Mouse (Mus musculus) neural tube, embryonic 12.5 days (tissue): Measurements from ENCODE around the gene Cwc25. TPM values are rescaled to one million over a fixed set of nuclear protein-coding genes. Genes with fewer than 3 reads are reported as not detected.
A peak's percentile ranks its signal among the peaks of the same experiment; 100 is the strongest.

ENCODE experiments used
- ATAC-seq: fragments of 200-750 bp; cut with Nextera tagmentation; 2 replicates; pipeline ENCODE4 v1.8.0; 2017; ENCODE audit warnings: low read depth, mild to moderate bottlenecking, moderate TSS enrichment, moderate library complexity; ENCODE audit not compliant: low FRiP score
- H3K27ac ChIP-seq: fragments of 300-500 bp; sonication (generic); 2 replicates; pipeline ENCODE4 v1.5.1; 2016
- H3K27me3 ChIP-seq: fragments of 300-500 bp; sonication (generic); replicated peaks from 2 replicates; pipeline ENCODE4 v1.6.1; 2016; ENCODE audit warnings: mild to moderate bottlenecking
- H3K36me3 ChIP-seq: fragments of 300-500 bp; sonication (generic); 2 replicates; pipeline ENCODE4 v1.6.1; 2016; ENCODE audit warnings: mild to moderate bottlenecking
- H3K4me1 ChIP-seq: fragments of 300-500 bp; sonication (generic); 2 replicates; pipeline ENCODE4 v1.6.1; 2016
- H3K4me2 ChIP-seq: fragments of 300-500 bp; sonication (generic); replicated peaks from 2 replicates; pipeline ENCODE4 v1.6.1; 2016; ENCODE audit warnings: mild to moderate bottlenecking
- H3K4me3 ChIP-seq: fragments of 300-500 bp; sonication (generic); 2 replicates; pipeline ENCODE4 v1.5.1; 2016
- H3K9ac ChIP-seq: fragments of 300-500 bp; sonication (generic); 2 replicates; pipeline ENCODE4 v1.6.1; 2016; ENCODE audit warnings: mild to moderate bottlenecking
- H3K9me3 ChIP-seq: fragments of 300-500 bp; sonication (generic); 2 replicates; pipeline ENCODE4 v1.6.1; 2016; ENCODE audit warnings: mild to moderate bottlenecking
- WGBS: fragments of 180-500 bp; shearing (Covaris S2); methylation state at CpG from one replicate; pipeline ENCODE4 v1.1.7; 2016; 5-methylcytosine and 5-hydroxymethylcytosine counted together
- polyA plus RNA-seq: library from polyadenylated mRNA; unstranded; fragments of >200 nt; fragmentation: Nextera tagmentation; extraction: Ambion mirVana; gene quantifications from 2 replicates; pipeline ENCODE4 v1.2.1, GENCODE M21; 2016

Gene Cwc25
- 21.1 and 23.4 TPM in 2 replicates for polyA plus RNA-seq

DNA sequence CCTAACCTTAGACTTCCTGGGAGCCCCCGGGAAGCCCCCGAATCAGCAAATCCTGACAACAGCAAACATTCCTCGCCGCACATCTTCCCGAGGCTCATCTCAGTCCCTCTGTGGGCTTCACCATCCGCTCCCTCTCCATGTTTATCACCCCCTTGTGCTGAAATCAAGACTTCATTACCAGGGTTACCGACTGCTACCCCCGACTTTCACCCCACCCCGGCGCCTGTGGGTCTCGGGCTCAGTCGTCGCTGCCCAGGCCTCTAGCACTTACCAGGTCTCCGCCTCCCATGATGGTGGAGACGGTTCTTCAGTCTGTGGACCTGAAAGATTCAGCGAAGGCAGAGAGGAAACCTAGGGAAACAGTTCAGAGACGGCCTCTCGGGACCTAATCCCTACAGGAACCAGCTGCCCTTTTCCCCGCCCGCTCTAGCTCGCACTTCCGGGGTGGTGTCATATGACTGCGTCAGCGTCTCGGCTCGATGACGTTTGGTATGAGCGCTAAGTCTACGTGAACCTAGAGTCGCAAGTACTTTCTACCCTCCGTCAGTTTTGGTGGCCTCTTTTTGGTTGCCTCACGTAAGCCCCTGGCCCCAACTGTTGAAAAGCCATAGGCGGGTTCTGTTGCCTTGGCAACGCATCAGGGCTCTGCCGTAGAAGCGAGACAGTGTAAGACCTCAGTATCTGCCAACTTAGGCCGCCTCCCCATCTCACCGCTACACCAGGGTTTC, at the start of gene Cwc25:
TSS of gene Cwc25 (minus strand) at position 403 of the 728 bp plus-strand sequence.
- H3K9ac ChIP-seq, result peak within 1 kb of the TSS; percentile 83
- under 1% methylated on average over 38 of the region's 38 CpGs for WGBS
- H3K27me3 ChIP-seq, result no peaks in the 10 kb centered on the region
- H3K4me2 ChIP-seq, result peak within 1 kb of the TSS; percentile 78
- H3K4me3 ChIP-seq, result peak within 1 kb of the TSS; percentile 82
- peaks cover 23% of the 10 kb centered on the region for H3K36me3 ChIP-seq
- peaks cover 16% of the 10 kb centered on the region; the same call in 1 of the 2 replicates for H3K4me1 ChIP-seq
- ATAC-seq, result peak; percentile 91
- no peaks in the 10 kb centered on the region for H3K9me3 ChIP-seq
- H3K27ac ChIP-seq, result peak within 1 kb of the TSS; percentile 70

DNA sequence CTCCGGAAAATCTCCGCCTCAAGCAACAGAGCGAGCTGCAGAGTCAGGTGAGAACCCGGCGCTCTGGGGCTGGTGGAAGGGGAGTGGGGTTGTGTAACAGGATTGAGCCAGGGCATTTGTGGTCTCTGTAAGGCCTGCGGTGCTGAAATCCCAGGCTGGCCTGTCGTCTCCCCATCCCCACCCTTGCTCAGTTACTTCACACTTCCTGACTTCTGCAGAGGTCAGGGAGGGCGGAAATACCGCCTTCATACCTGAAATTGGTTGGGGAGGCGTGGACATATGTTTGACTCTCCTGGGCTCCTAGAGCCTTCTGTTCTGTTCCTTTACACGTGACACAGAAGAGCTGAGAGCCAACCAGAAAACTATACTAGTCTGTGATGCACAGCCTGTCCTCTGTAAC, 49.4 kb upstream of the Cwc25 start:
- no peak overlapping the region for H3K27ac ChIP-seq
- no peak overlapping the region for H3K4me3 ChIP-seq
- H3K36me3 ChIP-seq, result peaks cover 41% of the 10 kb centered on the region
- no peak overlapping the region for H3K4me2 ChIP-seq
- 88% methylated on average over 11 of the region's 11 CpGs for WGBS
- no peak for ATAC-seq
- H3K27me3 ChIP-seq, result no peaks in the 10 kb centered on the region
- H3K9me3 ChIP-seq, result no peaks in the 10 kb centered on the region
- H3K4me1 ChIP-seq, result peaks cover 43% of the 10 kb centered on the region
- no peak overlapping the region for H3K9ac ChIP-seq

DNA sequence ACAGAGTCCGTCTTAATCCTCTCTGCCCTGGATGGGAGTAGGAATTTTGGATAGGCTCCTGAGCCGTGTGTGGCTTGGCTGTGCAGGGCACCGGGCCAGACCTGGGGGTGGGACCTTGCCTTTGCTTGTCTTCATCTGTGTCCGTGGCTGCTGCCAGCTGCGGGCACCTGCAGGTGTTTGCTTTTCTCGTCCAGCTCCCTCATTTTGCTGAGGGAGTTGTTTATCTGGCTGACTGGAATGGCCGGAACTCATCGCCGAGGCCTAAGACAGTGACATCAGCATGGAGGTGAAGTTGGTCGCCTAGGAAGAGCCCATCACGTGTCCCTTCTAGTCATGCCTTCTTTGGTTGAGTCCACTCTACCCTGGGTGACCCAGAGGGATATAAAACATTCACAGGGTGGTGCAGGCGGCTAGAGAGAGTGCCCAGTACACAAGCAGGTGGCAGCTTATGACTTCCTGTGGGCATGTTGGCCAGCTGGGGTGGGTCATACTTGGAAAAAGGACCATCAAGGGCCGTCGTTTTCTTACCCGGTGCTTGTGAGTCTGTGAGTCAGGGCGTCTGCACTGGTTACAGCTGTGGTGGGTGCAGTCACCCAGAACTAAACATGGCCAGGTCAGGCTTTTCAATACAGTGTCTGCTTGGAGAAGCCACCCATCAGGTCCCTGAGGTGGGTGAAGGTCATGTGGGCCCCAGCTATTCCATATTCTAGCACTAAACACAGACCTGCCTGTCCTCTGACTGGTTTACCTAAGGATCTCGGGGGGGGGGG, 47.6 kb upstream of the Cwc25 start:
- 84% methylated on average over 17 of the region's 17 CpGs for WGBS
- Histone ChIP-seq H3K4me2 (no peak overlapping the region), H3K4me3 (no peak overlapping the region), H3K27ac (no peak overlapping the region), H3K4me1 (peaks cover 51% of the 10 kb centered on the region), H3K27me3 (no peaks in the 10 kb centered on the region), H3K9me3 (no peaks in the 10 kb centered on the region), H3K9ac (no peak overlapping the region), H3K36me3 (peaks cover 39% of the 10 kb centered on the region)
- no peak for ATAC-seq

DNA sequence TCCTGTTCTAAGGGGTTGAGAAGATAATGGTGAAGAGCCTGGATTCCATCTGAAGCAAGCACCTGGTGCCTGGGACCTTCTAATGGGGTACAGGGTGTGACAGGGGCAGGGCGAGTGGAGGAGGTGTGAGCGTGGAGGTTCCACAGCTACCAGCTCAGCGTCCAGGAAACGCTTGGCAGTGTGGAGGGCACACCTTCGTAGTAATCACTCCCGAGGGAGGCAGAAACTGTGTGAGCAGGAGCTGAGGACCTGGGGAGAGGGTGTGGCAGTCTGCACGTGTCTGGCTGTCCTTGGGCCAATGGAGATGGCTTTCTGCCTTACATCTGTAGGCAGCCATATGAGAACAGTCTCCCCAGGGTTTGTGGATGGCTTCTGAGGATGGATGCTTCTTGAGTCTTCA, 46.7 kb upstream of the Cwc25 start:
- 58% methylated on average over 7 of the region's 7 CpGs for WGBS
- peaks cover 52% of the 10 kb centered on the region for H3K4me1 ChIP-seq
- ATAC-seq, result peak; percentile 21; the same call in 1 of the 2 replicates
- H3K4me2 ChIP-seq, result peak overlapping the region; percentile 46
- H3K9me3 ChIP-seq, result no peaks in the 10 kb centered on the region
- H3K9ac ChIP-seq, result peak overlapping the region; percentile 36; the same call in 1 of the 2 replicates
- H3K27ac ChIP-seq, result peak overlapping the region; percentile 61
- no peaks in the 10 kb centered on the region for H3K27me3 ChIP-seq
- no peak overlapping the region for H3K4me3 ChIP-seq
- H3K36me3 ChIP-seq, result peaks cover 43% of the 10 kb centered on the region

DNA sequence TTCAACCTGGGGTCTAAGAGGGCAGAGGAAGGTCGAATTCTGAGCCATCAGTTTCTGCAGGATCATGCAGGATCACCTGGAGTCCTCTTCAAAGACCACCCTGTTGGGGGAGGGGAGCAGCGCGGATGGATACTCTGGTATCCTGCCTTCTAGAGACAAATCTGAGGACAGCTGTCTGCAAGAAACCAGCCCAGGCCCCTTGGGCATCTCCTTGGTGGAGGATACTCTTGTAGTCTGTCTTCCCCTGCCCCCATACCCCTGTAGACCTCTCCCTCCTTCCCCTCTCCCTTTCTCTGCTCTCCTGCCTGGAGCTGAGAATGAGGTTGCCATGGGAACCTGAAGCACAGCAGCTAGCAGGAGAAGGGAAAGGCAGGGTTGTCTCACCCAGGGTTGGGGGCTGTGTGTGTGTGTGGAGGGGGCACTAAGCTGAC, 46.1 kb upstream of the Cwc25 start:
- ATAC-seq, result peak; percentile 85
- Histone ChIP-seq H3K9ac (peak overlapping the region; percentile 36), H3K4me1 (peaks cover 53% of the 10 kb centered on the region), H3K27ac (peak overlapping the region; percentile 61), H3K9me3 (no peaks in the 10 kb centered on the region), H3K4me2 (peak overlapping the region; percentile 46), H3K27me3 (no peaks in the 10 kb centered on the region), H3K36me3 (peaks cover 47% of the 10 kb centered on the region), H3K4me3 (no peak overlapping the region)
- 32% methylated on average over 3 of the region's 3 CpGs for WGBS

DNA sequence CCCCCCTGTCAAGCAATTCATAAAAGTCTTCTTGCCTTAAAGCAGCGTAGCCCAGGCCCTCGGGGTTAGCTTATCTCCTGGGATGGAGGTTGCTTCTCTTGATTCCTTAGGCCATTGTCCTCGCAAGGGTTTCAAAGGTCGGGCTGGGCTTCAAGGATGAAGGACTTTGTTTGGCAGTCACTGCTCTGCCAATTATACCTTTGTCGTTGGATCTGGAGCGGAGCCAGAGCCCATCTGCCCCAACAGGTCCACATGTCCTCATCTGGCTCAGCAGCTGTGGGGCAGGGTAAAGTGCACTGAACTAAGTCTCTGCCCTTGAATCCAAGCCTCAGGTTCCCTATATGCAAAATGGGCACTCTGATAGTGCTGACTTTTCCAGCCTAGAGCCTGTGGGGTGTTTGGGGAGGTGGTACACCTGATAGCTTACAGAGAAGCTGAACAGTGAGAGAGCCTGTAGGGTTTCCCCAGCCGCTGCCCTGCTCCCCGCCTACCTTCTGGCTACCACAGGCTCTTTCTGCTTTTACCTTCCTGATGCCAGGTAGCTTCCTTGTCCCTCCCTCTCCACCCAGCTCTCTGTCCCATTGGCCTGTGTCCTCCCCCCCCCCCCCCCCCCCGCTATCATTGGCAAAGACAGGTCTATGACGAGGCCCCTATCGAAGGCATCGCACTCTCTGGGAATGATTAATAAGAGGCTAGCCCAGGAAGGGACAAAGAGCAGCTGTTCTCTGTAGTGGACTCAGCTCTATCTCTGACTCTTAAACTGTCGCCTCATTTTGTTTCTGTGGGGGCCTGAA, 45.4 kb upstream of the Cwc25 start:
- Histone ChIP-seq H3K4me3 (no peak overlapping the region), H3K4me1 (peaks cover 55% of the 10 kb centered on the region), H3K36me3 (peaks cover 49% of the 10 kb centered on the region), H3K27me3 (no peaks in the 10 kb centered on the region), H3K9ac (peak overlapping the region; percentile 36; the same call in 1 of the 2 replicates), H3K4me2 (peak overlapping the region; percentile 46), H3K27ac (peak overlapping the region; percentile 61), H3K9me3 (no peaks in the 10 kb centered on the region)
- ATAC-seq, result 0 out of 2 replicates have a peak, but pooled peaks have one; percentile 19
- 33% methylated on average over 13 of the region's 13 CpGs for WGBS

DNA sequence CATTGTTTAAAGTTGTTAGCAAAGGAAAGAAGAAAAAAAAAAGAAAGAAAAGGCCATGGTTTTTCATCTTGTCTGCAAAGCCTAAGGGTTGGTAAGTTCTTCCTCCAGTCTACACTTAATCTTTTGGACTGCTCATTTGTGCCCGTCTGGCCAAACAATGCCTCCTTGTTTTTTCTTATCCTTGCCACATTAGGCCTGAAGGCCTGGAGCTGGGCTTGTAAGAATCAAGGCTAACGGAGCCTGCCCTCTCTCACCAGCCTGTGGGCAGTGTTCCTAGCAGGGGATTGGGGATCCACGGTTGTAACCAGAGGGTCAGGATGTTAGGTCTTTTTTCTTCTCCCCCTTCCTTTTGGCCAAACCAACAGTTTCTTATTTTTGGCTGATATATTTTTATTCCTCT, 44.6 kb upstream of the Cwc25 start:
- no peak overlapping the region for H3K4me2 ChIP-seq
- H3K36me3 ChIP-seq, result peaks cover 44% of the 10 kb centered on the region
- 28% methylated on average over 3 of the region's 3 CpGs for WGBS
- H3K4me1 ChIP-seq, result peaks cover 63% of the 10 kb centered on the region
- no peaks in the 10 kb centered on the region for H3K27me3 ChIP-seq
- no peak overlapping the region for H3K27ac ChIP-seq
- H3K9me3 ChIP-seq, result no peaks in the 10 kb centered on the region
- no peak overlapping the region for H3K4me3 ChIP-seq
- no peak overlapping the region for H3K9ac ChIP-seq
- ATAC-seq, result no peak

DNA sequence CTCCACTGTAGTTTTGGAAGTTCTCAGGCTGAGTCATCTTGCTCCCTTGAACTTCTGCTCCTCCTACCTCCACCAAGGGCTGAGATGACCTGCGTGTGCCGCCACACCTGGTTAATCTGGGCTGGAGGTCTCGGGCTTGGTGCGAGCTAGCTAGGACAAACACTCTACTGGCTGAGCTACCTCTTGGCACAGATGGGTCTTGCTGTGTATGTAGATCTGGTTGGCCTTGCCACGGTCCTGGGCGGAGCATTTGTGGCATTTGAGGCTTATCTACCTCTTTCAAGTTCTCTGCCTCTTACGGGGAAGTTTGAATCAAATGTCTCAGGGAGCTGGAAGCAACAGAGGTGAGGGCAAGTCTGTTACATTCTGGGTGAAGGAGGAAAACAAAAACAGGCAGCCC, 44.0 kb upstream of the Cwc25 start:
- H3K36me3 ChIP-seq, result peaks cover 38% of the 10 kb centered on the region
- H3K9ac ChIP-seq, result no peak overlapping the region
- H3K9me3 ChIP-seq, result no peaks in the 10 kb centered on the region
- H3K27me3 ChIP-seq, result no peaks in the 10 kb centered on the region
- peaks cover 69% of the 10 kb centered on the region for H3K4me1 ChIP-seq
- no peak for ATAC-seq
- H3K4me3 ChIP-seq, result no peak overlapping the region
- no peak overlapping the region for H3K4me2 ChIP-seq
- H3K27ac ChIP-seq, result no peak overlapping the region
- WGBS, result 91% methylated on average over 7 of the region's 7 CpGs

DNA sequence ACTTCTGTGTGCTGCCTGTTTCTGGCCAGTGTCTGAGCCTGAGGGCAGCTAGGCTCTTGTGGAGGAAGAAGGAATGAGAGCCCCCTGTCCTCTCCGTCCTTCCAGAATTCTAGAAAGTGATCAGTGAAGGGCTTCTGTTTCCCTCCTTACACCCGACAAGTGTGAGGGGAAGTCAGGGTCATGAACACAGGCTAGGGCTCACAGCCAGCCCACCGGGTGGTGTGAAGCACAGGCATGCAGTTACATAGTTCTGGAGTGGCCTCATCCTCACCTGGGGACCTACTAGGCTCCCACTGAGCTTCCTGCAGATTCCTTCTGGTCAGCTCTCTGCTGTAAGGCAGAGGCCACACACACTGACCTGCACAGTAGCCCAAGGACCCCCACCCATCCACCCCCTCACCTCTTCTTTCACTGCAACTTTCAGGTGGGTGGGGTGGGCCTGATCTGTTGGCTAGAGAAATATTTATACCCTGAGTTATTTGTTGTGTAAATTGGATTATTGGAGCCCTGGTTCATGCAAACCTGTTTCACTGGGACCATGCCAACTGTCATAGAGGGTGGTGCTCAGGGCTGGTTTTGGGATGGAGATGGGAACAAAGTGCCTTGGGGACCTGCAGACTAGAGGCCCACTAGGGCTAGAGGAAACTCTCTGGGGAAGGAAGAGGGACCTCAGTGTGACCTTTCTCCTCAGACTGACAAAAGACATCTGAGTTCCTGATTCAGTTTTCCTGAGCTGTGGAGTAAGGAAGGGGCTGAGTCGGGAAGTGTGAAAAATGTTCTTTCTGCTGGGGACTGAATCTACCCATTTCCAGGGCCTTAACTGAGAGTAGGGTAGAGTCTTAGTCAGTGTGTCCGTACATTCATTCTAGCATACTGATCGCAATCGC, 43.1 kb upstream of the Cwc25 start:
- H3K9ac ChIP-seq, result no peak overlapping the region
- no peak for ATAC-seq
- H3K4me1 ChIP-seq, result peaks cover 78% of the 10 kb centered on the region
- no peaks in the 10 kb centered on the region for H3K27me3 ChIP-seq
- H3K36me3 ChIP-seq, result peaks cover 29% of the 10 kb centered on the region
- H3K4me3 ChIP-seq, result no peak overlapping the region
- no peaks in the 10 kb centered on the region for H3K9me3 ChIP-seq
- 0 out of 2 replicates have a peak overlapping the region, but pooled peaks have one; percentile 25 for H3K4me2 ChIP-seq
- no peak overlapping the region for H3K27ac ChIP-seq
- 78% methylated on average over 7 of the region's 7 CpGs for WGBS

DNA sequence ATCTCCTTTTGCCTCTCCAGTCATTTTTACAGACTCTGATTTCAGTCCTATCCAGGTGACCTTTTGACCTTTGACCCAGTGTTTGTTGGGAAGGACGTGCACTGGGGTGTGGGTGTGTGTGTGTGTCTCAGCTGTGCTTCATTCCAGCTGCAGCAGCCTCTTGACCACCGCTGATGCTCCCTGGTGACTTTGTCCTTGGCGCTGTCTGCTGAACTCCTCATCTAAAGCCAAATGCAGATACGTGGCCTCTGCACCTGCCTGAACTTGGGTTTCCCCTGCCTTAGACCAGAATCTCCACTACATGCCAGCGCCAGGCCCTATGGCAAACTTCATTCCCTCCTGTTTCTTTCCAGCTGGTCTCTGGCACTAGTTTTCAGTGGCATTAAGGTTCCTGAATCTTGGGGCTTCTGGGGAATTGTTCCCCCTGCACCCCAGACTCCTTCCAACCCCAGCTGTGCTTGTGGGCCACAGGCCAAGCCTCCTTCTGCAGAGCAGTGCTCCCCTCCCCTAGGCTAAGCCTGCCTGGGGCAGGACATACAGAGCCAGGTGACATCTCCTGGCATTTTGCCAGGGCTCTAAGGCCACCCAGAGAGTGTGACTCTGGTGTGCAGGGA, 42.4 kb upstream of the Cwc25 start:
- Histone ChIP-seq H3K4me1 (peaks cover 85% of the 10 kb centered on the region), H3K4me2 (peak overlapping the region; percentile 25; the same call in 1 of the 2 replicates), H3K4me3 (no peak overlapping the region), H3K9me3 (no peaks in the 10 kb centered on the region), H3K27me3 (no peaks in the 10 kb centered on the region), H3K27ac (peak overlapping the region; percentile 42; the same call in 1 of the 2 replicates), H3K9ac (no peak overlapping the region), H3K36me3 (peaks cover 29% of the 10 kb centered on the region)
- WGBS, result 48% methylated on average over 5 of the region's 5 CpGs
- ATAC-seq, result no peak

DNA sequence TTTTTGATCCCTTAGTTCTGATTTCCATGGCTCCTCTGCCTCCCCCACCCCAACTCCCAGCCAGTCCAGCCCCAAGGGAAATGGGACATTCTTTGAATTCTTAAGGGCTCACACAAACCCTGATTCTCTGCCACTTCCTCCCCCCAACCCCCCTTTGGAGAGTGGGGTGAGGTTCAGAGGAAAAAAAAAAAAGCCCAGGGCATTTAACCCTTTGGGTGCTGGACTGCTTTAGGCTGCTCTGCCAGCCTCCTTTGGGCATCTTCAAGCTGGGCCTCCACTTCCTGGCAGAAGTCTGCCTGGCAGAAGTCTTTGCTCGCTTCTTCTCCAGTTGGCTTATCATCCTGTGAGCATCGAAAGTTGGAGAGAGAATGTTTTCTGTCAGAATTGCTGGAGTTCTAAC, 41.7 kb upstream of the Cwc25 start:
- peaks cover 24% of the 10 kb centered on the region for H3K36me3 ChIP-seq
- H3K4me2 ChIP-seq, result peak overlapping the region; percentile 25; the same call in 1 of the 2 replicates
- H3K9ac ChIP-seq, result no peak overlapping the region
- H3K27me3 ChIP-seq, result no peaks in the 10 kb centered on the region
- H3K27ac ChIP-seq, result no peak overlapping the region
- H3K4me3 ChIP-seq, result no peak overlapping the region
- WGBS, result 75% methylated on average over 2 of the region's 2 CpGs
- peaks cover 82% of the 10 kb centered on the region for H3K4me1 ChIP-seq
- ATAC-seq, result no peak
- H3K9me3 ChIP-seq, result no peaks in the 10 kb centered on the region
